Mouse (Mus musculus): ENCODE data around the gene Gm17545.
A peak's percentile ranks its signal among the peaks of the same experiment; 100 is the strongest.
"Not testable (repeated sequence)": the region's sequence is repeated elsewhere in the genome, so short reads cannot be mapped to it uniquely, and the experiment has no call there.

Gm17545 gene

DNA sequence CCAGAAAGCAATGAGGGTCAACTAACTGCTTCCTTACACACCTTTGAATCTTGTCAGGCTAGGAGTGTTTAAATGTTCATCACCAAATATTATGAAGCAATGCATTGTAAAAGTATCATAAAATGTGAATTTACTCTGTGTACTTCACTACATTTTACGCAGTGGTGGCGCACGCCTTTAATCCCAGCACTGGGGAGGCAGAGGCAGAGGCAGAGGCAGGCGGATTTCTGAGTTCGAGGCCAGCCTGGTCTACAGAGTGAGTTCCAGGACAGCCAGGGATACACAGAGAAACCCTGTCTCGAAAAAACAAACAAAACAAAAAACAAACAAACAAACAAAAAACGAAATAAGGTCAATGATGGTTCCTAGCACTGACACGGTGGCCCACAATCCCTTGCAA, at the start of gene Gm17545:
TSS of gene Gm17545 (plus strand) at position 301 of the 400 bp plus-strand sequence.
- not testable (repeated sequence) for DNase-seq (ENCODE audit: low read depth)

- DNase-seq (ENCODE audit: low read depth), result no peak
These were observed 48.7 kb upstream of the Gm17545 start for GRCm38 (mm10) chr9:22405414-22405813.

- not testable (repeated sequence) for DNase-seq (ENCODE audit: low read depth)
These were observed 46.5 kb upstream of the Gm17545 start for GRCm38 (mm10) chr9:22407633-22408032.

DNA sequence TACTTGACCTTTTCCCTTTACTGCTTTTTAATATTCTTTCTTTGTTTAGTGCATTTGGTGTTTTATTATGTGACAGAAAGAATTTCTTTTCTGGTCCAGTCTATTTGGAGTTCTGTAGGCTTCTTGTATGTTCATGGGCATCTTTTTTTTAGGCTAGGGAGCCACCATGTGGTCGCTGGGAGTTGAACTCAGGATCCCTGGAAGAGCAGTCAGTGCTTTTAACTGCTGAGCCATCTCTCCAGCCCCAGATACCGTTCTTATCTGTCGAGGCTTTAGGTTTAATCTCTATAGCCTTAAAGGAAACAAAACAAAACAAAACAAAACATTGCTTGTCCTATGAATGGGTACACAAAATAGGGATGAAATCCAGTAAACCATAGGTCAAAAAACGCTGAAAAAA, 45.7 kb upstream of the Gm17545 start:
- peak; percentile 73 for DNase-seq (ENCODE audit: low read depth)

DNA sequence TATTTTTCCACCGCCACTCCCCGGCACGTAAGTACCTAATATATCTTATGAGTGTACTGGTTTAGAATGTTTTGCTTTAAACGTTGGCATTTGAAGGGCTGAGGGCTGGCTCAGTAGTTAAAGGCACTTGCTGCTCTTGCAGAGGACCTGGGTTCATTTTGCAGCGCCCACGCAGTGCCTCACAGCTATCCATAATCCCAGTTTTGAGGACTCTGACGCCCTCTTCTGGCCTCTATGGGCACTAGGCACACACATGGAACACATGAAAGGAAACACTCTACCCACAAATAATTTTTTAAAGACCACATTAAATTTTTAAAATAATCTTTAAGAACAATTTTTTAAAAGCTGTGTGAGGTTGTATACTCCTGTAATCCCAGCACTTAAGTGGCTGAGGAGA, 44.6 kb upstream of the Gm17545 start:
- no peak for DNase-seq (ENCODE audit: low read depth)

DNA sequence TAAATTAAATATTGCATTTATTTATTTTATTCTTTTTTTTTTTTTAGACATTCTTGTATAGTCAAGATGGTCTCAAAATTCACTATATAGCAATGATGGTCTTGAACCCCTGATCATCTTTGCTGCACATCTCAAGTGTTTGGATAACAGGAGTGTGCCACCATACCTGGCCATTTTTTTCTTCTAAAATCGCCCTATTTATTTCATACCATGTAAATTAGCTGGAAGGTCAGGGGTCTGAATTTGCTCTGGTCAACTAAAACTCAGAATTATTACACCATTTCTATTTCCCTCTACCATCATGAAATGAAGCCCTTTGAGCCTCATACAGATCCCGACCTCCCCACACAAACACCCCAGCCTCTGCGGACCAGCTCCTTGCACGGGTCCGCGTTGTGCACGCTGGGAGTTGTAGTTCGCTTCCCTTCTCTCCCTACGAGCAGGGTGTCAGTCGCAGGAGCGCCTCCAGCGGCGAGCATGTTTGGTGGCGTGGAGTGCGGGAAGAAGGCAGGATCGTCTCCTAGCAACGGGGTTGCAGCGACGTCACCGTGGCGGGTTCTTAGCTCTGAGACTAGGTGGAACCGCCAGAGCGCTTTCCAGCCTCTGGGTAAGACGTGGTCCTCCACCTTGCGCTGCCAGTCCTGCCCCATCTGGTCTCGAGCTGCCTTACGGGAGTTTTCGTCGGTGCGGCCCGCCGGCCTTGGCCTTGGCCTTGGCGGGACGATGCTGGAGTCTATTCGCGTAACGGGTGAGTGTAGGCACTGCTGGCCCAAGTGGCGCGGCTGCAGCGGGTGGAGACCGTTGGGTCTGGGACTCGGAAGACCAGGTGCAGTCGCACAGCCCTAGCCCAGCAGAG, 42.9 kb upstream of the Gm17545 start, which contains the start of gene 9530077C05Rik:
TSS of gene 9530077C05Rik (plus strand) at position 512 of the 856 bp plus-strand sequence.
- DNase-seq (ENCODE audit: low read depth), result no peak

DNA sequence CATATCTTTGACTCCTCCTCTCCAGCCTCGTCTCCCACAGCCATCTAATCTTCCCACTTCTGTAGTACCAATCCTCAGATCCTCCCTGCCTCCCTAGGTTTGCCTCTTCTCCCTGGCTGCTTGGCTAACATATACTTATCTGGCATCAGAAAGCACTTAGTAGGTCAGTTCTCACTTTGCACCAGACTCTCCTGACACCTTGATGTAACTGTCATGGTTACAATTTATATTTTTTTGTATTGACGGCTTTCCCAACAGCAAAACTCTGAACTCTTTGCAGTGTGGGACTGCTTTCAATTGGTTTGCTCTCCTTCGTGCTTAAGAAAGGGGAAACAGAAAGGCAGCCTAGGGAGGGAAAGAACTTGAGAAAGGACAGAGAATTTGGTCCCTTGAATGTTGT, 37.9 kb upstream of the Gm17545 start:
- DNase-seq (ENCODE audit: low read depth), result no peak

GRCm38 (mm10) chr9:22417547-22417946, 36.5 kb upstream of the Gm17545 start:
- no peak for DNase-seq (ENCODE audit: low read depth)

DNA sequence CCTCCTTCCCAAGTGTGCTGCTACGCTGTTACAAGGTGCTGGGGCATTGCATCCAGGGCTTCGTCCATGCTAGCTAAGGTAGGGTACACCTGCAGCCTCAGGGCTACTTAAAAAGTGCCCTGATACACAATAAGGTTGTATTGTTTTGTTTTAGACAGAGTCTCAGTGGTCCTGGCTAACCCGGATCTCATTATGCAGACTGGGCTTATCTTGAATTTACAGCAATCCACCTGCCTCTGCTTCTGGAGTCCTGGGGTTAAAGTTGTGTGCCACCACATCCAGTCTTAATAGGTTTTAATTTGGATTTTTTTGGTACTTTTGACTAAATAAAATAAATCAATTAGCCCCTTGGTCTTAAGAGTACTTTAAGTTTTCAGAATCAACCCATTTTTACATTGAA, 34.2 kb upstream of the Gm17545 start:
- no peak for DNase-seq (ENCODE audit: low read depth)

- no peak for DNase-seq (ENCODE audit: low read depth)
These were observed 33.6 kb upstream of the Gm17545 start for GRCm38 (mm10) chr9:22420491-22420890.

DNA sequence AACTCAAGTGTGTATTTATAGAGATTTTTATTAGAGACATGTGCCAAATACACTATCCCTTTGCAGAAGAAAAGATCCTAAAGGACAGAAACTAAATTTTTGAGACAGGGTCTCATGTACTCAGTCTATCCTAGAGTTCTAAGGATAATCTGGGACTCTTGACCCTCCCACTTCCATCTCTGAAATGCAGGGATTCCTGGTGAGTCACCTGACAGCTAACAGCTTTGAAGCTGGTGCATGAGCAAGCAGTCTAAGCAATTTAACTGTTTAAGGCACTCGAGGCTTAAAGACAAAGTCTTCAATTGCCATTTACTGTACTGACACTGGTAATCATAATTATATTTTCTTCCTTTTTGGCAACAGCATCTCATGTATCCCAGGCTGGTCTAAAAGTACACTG, 31.5 kb upstream of the Gm17545 start:
- DNase-seq (ENCODE audit: low read depth), result no peak

DNA sequence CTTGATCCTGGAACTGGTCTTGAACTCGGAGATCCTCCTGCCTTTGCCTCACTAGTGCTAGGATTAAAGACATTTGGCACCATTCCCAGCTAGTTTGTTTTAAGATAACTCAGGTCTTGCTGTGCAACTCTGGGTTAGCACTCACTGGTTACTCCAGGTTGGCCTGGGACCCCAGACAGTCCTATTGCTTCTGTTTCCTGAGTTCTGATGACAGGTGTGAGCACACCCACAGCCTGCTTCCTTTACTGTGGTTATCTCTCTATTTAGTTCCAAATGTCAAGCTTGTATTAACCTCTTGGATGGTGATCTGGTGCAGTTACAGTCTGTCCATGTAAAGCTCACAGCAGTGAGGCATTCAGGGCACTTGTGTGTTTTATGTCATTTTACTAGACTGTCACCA, 30.6 kb upstream of the Gm17545 start:
- no peak for DNase-seq (ENCODE audit: low read depth)

DNA sequence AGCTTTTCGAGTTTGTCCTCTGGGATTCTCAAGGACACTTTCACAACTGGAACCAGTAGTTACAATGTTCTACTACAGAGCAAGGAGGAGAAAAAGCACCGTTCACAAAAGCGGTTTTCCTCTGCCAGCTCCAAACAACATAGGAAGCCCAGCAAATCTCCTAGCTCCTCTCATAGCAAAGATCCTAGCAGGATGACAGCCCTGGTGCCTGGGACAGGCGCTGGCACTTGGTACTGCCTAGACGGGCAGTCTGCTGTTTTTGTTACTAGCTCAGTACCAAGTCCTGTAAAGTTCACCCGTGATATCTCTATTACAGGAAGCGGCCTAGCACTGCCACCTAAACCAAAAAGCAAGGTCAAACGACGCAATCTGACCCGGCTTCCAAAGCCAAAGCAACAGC, 29.9 kb upstream of the Gm17545 start:
- DNase-seq (ENCODE audit: low read depth), result no peak

DNA sequence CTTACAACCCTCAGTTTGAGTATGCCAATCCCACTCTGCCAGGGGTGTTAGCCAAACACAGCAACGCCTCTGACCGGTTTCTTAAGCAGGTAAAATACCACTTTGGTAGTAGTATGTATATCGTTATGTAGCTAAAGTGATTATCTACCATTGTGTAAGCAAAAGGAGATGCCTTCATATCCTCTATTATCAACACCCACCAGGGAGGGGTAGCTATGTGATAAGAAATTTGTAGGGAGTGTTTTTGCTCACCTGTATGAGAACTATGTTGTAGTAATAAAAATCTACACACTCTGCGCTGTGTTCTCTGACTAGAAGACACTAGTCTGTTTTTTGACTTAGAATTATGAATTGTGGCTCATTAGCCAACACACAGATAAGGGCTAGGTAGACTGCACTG, 29.4 kb upstream of the Gm17545 start:
- no peak for DNase-seq (ENCODE audit: low read depth)

DNA sequence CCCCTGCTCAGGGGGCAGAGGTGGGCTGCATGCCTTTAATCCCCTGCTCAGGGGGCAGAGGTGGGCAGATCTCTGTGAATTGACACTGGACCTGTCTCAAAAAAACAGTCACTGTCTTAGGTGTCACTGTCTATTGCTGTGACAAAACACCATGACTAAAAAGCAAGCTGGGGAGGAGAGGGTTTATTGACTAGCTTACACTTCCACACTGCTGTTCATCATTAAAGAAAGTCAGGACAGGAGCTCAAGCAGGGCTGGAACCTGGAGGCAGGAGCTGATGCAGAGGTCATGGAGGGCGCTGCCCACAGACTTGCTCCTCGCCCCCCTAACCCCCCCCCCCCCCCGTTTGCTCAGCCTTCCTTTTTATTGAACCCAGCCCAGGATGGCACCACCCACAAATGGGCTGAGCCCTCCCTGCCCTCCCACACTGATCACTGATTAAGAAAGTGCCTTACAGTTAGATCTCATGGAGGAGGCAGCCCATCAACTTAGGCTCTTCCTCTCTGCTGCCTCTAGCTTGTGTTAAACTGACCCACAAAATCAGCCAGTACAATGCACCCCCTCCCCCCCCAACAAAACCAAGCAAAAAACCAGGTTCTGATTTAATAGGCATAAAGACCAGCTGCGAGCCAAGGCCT, 25.9 kb upstream of the Gm17545 start:
- no peak for DNase-seq (ENCODE audit: low read depth)

DNA sequence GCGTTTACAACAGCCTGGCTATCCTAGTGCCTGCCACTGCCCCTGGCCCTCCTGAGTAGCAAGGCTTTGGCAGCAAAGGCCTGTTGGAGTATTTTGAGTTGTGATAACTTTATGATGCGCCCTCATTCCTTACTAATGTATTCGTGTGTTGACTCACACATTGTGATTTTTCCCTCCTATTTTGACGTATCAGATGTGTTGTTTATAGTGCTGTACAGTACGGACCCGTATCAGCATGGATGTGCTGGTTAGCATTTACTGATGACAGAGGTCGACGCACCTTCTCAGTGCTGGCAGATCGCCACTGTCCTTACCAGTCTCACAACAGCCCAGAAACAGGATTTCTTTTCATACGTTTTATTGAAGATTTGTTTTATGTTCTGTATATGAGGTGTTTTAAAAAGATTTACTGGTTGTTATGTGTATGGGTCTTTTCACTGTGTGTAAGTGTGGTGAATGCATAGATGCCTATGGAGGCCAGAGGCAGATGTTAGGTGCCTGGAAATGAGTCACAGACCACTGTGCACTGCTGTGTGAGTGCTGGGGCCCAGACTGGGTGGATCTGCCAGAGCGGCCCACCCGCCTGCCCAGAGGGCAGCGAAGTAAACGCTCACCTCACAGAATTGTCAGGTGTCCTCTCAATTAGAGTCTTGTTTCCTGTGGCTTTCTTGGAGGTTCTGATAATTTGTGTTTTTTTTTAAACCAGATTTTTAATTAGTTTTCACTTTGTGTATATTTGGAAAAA, 25.3 kb upstream of the Gm17545 start:
- DNase-seq (ENCODE audit: low read depth), result peak; percentile 59

DNA sequence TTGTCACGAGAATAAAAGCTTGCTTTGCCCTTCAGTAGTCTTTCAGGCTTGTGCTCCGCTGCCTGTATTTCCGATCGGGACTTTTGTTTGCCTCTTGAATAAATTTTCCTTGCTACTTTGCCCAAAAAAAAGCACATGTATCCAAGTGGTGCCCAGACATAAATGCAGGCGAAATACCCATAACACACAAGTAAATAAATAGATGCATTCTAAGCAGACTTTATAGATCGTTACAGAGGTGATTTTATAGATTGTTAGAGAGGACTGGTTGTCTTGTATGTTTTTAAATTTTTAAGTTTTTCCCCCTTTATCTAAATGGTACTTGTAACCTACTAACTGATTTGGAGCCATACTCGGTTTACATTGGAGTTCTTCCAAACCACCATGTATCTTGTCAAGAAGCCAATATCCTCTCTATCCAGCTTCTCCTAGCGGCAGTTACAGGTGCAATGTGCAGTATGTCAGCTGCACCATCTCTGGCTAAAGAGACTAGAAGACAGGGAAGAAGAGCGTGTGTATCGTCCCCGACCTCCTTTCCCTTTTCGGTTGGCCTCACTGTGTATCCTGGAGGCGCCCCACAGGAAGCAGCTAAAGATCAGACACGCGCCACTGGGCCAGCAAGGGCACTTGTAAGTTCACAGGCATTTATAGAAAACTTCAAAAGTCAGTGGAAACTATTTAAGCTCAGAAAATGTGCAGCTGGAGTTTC, 24.4 kb upstream of the Gm17545 start:
- peak; percentile 52 for DNase-seq (ENCODE audit: low read depth)

DNA sequence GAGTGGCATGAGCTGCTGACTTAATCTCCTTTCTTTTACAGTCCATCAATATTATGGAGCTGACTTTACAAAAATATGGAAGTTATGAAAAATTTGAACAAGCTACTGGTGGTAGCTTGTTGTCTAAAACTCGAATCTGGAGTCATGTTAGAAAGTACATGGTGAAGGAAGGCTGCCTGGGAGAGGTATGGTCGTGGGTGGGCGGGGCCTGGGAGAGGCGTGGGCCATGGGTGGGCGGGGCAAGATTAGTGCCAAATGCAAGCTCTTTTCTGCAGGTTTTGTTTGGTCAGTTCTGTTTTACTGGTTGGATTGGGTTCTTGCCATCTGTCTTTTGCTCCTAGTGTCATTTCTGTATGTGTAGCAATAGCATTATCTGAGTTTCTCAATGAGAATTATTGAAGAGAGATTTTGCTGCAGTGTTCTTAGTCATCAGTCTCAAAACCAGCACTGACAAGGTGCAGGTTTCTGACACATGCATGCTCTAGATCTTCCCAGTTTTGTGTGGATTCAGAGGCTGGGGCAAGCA, 23.7 kb upstream of the Gm17545 start:
- peak; percentile 32 for DNase-seq (ENCODE audit: low read depth)

- DNase-seq (ENCODE audit: low read depth), result no peak
These were observed 20.9 kb upstream of the Gm17545 start for GRCm38 (mm10) chr9:22433221-22433620.

GRCm38 (mm10) chr9:22434101-22434500, 20.0 kb upstream of the Gm17545 start:
- no peak for DNase-seq (ENCODE audit: low read depth)

DNA sequence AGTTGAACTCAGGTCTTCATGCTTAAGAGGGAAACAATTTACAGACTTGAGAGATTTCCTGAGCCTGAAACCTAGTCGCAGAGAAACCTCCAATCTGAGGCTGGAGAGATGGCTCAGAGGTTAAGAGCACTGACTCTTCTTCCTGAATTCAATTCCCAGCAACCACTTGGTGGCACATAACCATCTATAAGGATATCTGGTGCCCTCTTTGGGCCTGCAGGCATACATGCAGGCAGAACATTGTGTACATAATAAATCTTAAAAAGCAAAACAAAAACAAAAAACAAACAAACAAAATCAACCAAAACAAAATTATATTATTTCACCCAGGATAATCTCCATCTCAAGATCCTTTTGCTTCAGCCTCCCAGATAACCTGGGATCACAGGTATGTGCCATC, 15.3 kb upstream of the Gm17545 start:
- DNase-seq (ENCODE audit: low read depth), result peak; percentile 30

DNA sequence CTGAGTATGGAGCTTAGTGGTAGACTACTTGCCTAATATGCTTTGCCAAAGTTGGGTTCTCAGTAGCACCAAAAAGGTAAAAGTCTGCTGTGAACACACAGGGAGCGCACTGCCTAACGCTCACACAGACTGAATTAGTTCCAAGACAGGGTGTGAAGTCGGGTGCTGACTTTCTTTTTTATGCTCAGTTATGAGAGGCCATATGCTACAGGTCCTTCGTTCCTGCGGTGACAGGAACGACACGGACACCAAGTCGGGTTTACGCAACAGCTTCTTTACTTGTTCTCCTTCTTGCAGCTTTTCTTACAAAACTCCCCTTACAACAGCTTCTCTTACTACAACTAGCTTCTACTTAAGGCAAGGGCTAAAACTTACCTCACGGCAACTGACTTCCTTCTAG, 10.9 kb upstream of the Gm17545 start:
- peak; percentile 29 for DNase-seq (ENCODE audit: low read depth)

Data from 416B (cell line).